Mouse (Mus musculus) left cerebral cortex, postnatal 36 days (tissue): ENCODE measurements around the gene Hsph1. TPM values are rescaled to one million over a fixed set of nuclear protein-coding genes. Genes with fewer than 3 reads are reported as not detected.
A peak's percentile ranks its signal among the peaks of the same experiment; 100 is the strongest.

ENCODE experiments used
- DNase-seq, 2 experiments: peaks; one replicate each; pipeline ENCODE4 v3.0.0; 2021 to 2022; ENCODE audit warnings: low spot score in 2 of 2, mixed read lengths in 1 of 2
- intact Hi-C: fragments of 180-260 bp; cut with DNase I; formaldehyde crosslinking; loops from one replicate; pipeline ENCODE4 v1.15.1; 2025
- total RNA-seq, 2 experiments: library from RNA; stranded (reverse); gene quantifications; 2 replicates each; pipeline ENCODE4 v1.2.3; 2021

The Hsph1 gene
- total RNA-seq, result 100 to 1,000 TPM; 322 to 355 TPM

DNA sequence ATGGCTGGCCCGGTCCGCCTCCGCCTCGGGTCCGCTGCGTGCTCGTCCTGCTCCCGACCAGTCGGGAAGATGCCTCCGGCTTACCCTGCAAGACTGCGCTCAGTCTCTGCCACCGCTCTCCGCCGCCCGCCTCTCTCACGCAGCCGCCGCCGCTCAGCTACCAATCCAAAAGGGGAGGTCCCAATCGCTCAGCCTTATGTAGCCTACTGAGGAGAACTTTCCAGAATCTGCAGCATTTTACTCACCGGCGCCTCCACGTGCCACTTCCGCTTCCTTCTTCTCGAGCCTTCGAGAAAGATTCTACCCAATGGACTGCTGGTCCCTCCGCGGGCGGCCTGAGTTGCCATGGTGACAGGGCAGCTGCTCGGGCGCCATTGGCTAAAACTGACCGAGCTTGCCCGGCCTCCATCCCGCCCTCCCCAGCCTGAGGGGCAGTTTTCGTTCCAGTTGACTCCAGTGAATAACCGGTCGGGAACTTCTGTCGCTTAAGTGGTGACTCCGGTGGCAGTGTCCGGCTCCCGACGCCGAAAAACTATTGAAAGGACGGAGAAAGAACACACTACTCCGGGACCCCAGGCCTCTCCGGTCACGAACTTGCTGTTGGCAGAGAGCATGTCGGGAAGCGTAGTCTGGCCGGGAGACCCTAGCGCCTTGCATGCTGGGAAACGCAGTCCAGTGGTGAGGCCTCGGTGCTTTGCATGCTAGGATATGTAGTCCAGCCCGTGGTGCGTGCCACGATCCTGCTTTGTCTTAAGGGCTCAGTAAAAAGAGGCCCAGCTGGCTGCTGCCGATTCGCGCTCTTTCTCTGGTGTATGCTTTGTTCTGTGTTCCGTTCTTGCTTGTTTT, at the start of gene Hsph1:
Gene Hsph1 (minus strand): TSS at position 302 of the 846 bp plus-strand sequence.
- intact Hi-C loops, result loop anchor here (5.0 kb wide), 3 partner anchors 41 to 454 kb away; partner anchors contain the start of genes B3glct, Hmgb1 and Uspl1
- DNase-seq, result peak; percentile 99

GRCm38 (mm10) chr5:149680946-149681345, 44.8 kb upstream of the Hsph1 start:
- DNase-seq, result no peak
- intact Hi-C loops, result no loop called here

- no peak for DNase-seq
- intact Hi-C loops, result loop anchor here (5.0 to 10.0 kb wide), 3 partner anchors 43 to 335 kb away; partner anchors contain the start of genes Hsph1 and Rxfp2
Observed at GRCm38 (mm10) chr5:149679886-149680285, 43.7 kb upstream of the Hsph1 start.

- DNase-seq, result no peak
- intact Hi-C loops, result loop anchor here (5.0 to 10.0 kb wide), 3 partner anchors 42 to 335 kb away; partner anchors contain the start of genes Hsph1 and Rxfp2
Observed at GRCm38 (mm10) chr5:149679362-149679761, 43.2 kb upstream of the Hsph1 start.

- intact Hi-C loops, result loop anchor here (5.0 to 10.0 kb wide), 3 partner anchors 42 to 336 kb away; partner anchors contain the start of genes Hsph1 and Rxfp2
Observed at GRCm38 (mm10) chr5:149678990-149679348, 42.8 kb upstream of the Hsph1 start.

GRCm38 (mm10) chr5:149678100-149678989, 42.2 kb upstream of the Hsph1 start, which contains the start of gene B3glct:
Gene B3glct, plus strand, starts transcription at chr5:149678230.
- DNase-seq, result peak; percentile 79 to 87
- intact Hi-C loops, result loop anchor here (5.0 to 10.0 kb wide), 3 partner anchors 41 to 336 kb away; partner anchors contain the start of genes Hsph1 and Rxfp2

More at GRCm38 (mm10) chr5:149678990-149679348, 42.8 kb upstream of the Hsph1 start:
- no peak for DNase-seq

DNA sequence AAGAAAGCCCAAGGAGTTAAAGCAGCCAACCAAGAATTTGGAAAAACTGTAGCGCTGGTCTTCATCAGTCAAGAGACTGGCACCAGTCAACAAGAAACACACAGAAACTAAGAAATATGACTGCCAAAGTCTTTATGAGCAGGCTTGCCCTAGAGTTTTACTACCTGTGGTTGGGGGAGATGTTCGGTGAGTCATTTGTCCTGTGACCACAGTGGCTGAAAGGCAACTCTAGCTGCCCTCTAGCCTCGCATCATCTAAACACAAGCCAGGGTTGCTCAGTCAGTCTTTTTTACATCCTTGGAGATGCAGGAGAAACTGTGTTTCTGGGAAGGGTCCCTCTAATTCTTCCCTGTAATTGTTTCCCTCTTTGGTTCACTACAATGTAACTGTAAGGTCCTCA, 41.0 kb upstream of the Hsph1 start:
- no peak for DNase-seq
- intact Hi-C loops, result loop anchor here (5.0 to 10.0 kb wide), 3 partner anchors 40 to 338 kb away; partner anchors contain the start of genes Hsph1 and Rxfp2

GRCm38 (mm10) chr5:149663417-149663816, 27.2 kb upstream of the Hsph1 start:
- no peak for DNase-seq
- intact Hi-C loops, result no loop called here

DNA sequence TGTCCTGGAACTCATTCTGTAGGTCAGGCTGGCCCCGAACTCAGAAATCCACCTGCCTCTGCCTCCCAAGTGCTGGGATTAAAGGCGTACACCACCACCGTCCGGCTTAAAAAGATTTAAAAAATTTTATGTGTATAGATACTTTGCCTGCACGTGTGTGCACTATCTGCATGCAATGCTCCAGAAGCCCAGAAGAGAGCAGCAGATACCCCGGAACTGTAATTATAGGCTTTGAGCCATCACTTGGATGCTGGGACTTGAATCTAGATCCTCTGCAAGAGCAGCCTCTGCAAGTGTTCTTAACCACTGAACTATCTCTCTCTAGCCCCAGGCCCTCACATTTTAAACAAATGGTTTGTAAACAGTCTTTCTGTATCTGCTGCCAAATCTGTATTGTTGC, 26.8 kb upstream of the Hsph1 start:
- intact Hi-C loops, result no loop called here
- no peak for DNase-seq

GRCm38 (mm10) chr5:149661428-149661827, 25.3 kb upstream of the Hsph1 start:
- DNase-seq, result no peak
- intact Hi-C loops, result no loop called here

DNA sequence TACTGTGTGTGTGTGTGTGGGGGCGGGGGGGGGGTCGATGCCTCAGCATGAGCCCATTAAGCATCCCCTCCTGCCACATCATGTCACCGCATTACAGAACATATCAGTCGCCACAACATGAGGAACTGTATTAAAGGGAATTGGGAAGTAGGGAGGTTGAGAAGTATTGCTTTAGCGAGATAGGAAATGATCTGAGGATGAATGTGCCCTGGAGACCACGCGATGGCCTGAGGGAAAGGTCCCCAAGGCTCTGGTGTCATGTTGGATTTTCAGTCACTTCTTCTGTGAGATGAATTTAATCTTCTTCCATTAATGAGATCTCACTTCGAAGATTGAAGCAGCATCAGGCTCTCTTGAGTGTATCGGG, 23.2 kb upstream of the Hsph1 start:
- intact Hi-C loops, result no loop called here
- DNase-seq, result no peak

DNA sequence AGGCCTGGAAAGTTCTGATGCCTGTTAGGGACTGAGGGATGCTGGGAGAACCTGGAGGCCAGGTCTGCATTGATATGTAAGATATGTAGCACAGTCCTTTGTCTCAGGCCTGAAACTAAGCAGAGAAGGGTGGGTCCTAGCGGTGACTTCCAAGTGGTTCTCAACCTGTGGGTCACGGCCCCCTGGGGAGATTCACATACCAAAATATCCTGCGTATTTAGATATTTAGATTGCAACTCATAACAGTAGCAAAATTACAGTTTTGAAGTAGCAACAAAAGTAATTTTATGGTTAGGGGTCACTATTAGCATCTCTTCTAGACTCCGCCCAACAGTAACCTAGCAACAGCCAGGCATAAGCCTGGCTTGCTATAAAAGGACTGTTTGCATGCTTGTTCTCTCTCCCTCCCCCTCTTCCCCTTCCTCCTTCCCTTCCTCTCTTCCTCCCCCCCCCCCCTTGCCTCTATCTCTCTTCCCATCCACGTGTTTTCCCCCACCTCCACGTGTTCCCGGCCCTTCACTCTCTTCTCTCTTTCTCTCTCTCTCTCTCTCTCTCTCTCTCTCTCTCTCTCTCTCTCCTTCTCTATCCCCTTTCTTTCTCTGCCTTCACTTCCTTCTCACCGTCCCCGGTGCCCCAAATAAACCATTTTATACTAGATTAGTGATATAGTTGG, 22.7 kb upstream of the Hsph1 start:
- no peak for DNase-seq
- intact Hi-C loops, result no loop called here

DNA sequence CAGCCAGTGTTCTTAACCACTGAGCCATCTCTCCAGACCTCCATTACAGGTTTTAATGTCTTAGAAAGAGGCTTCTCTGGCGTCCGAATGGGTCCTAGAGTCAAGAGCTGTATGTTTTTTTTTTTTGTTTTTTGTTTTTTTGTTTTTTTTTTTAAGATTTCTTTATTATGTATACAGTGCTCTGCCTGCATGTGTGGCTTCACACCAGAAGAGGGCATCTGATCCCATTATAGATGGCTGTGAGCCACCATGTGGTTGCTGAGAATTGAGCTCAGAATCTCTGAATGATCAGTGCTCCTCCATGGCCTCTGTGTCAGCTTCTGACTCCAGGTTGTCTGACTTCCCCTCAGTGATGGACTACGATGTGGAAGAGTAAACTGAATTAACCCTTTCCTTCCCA, 21.8 kb upstream of the Hsph1 start:
- intact Hi-C loops, result no loop called here

DNA sequence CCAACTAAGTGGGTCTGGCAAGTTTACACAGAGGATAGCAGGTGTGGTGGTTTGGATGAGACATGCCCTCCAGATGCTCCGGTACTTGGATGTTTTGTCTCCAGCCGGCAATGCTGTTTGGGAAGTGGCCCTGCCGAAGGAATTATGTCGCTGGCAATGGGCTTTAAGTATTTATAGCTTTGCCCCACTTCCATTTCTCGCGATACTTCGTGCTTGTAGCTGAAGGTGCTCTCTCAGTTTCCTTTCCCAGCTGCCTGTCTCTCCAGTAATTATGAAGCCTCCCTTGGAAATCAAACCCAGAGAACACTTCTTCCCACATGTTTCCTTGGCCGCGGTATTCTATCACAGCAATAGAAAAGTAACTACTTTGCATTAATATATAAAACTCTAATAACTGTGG, 19.5 kb upstream of the Hsph1 start:
- DNase-seq, result no peak
- intact Hi-C loops, result no loop called here

More for the DNA sequence above, 21.8 kb upstream of the Hsph1 start:
- no peak for DNase-seq

DNA sequence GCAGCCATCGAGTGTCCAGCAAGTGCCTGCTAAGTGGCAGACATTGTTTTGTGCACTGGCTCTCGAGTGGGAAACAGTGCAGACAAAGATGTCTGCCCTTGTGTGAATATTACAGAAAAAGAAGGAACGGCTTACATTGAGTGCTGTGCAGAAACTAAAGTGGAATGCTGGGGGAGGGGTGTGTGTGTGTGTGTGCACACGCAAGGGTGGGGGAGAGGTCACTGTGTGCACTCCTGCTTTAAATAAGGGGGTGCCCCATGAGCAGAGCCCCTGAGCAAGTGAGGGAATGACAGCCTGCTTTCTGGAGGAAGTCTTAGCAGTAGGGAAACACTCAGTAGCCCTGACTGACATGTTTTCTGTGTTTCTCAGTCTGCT, 14.0 kb upstream of the Hsph1 start:
- intact Hi-C loops, result no loop called here
- no peak for DNase-seq

GRCm38 (mm10) chr5:149649499-149650178, 13.5 kb upstream of the Hsph1 start:
- intact Hi-C loops, result loop anchor here (5.0 kb wide), 2 partner anchors 198 to 373 kb away; no protein-coding TSS in a partner anchor
- DNase-seq, result no peak

GRCm38 (mm10) chr5:149648895-149649406, 12.8 kb upstream of the Hsph1 start:
- no peak for DNase-seq

DNA sequence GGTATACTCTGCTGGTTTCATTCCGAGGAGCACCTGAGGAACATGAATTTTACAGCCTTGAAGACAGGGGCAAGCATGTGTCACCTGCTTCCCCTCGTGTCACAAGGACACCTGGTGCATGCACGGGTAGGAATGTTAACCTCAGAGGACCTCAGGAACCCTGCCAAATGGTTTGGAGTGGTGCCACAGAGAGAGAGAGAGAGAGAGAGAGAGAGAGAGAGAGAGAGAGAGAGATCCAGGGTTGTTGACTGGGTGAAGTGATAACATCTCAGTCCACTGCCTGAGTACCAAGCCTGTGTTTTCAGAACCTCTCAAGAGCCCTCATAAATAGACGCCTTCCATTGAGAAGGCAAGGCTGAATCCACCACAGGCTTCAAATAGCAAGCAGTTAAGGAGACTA, 12.0 kb upstream of the Hsph1 start:
- intact Hi-C loops, result loop anchor here (5.0 kb wide), 2 partner anchors 199 to 374 kb away; no protein-coding TSS in a partner anchor
- DNase-seq, result no peak

More at GRCm38 (mm10) chr5:149648895-149649406, 12.8 kb upstream of the Hsph1 start:
- intact Hi-C loops, result loop anchor here (5.0 kb wide), 2 partner anchors 198 to 373 kb away; no protein-coding TSS in a partner anchor
